Mouse (Mus musculus): Measurements from ENCODE around the gene Tiam1. TPM values are rescaled to one million over a fixed set of nuclear protein-coding genes. Genes with fewer than 3 reads are reported as not detected.

Tiam1 gene
- polyA plus RNA-seq, 1 experiment from 2014 or later = 51.8 TPM

DNA sequence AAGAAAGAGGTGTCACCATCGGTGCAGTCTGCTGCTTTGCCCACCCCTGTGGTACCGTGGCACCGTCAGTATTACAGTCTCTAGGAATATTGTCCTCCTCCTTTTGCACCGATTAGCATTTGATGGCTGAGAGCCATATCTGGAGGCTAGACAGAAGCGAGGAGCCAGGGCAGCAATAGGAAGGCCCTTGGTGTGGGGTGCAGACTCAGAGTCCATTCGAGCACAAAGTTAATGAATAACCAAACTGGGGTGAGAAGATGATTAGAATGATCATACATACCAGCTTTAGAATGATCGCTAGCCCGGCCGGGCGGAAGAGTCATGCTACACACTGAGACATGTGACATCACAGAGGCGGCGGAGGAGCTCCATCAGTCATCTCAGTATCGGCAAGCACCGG lies 180.7 kb downstream of the Tiam1 start:
- H3K4me3 ChIP-seq = no peak overlapping the region
- H3K4me2 ChIP-seq = no peak overlapping the region
- no peak overlapping the region for H3K27ac ChIP-seq
- ATAC-seq (ENCODE audit: insufficient number of reproducible peaks, low FRiP score, low TSS enrichment, low read depth) = no peak
- no peaks in the 10 kb centered on the region for H3K27me3 ChIP-seq
- peaks cover 22% of the 10 kb centered on the region; the same call in 1 of the 2 replicates for H3K4me1 ChIP-seq
- WGBS = 95% methylated on average over 14 of the region's 14 CpGs
- no peaks in the 10 kb centered on the region for H3K36me3 ChIP-seq
- no peaks in the 10 kb centered on the region for H3K9me3 ChIP-seq
- no peak overlapping the region for H3K9ac ChIP-seq

DNA sequence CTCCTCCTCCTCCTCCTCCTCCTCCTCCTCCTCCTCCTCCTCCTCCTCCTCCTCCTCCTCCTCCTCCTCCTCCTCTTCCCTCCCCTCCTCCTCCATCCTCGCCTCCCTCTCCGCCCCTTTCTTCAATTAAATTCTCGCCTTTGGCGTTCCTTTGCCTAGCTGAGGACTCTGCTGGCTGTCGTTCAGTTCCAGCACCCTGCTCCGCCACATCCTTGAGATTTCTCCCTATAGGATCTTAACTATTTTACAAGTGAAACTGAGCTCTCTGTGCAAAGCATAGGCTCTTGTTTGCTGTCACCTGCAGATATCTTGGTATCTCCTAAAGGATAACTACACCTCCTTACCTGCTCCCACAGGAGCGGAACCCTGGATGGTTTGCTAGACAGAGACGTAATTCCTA lies 182.7 kb downstream of the Tiam1 start:
- no peak for ATAC-seq (ENCODE audit: insufficient number of reproducible peaks, low FRiP score, low TSS enrichment, low read depth)
- Histone ChIP-seq H3K27ac (peak overlapping the region; percentile 27; the same call in 1 of the 2 replicates), H3K9ac (no peak overlapping the region), H3K27me3 (no peaks in the 10 kb centered on the region), H3K9me3 (no peaks in the 10 kb centered on the region), H3K4me3 (peak overlapping the region; percentile 54), H3K4me2 (peak overlapping the region; percentile 86), H3K4me1 (peaks cover 27% of the 10 kb centered on the region; the same call in 1 of the 2 replicates), H3K36me3 (no peaks in the 10 kb centered on the region)
- 16% methylated on average over 5 of the region's 8 CpGs for WGBS

DNA sequence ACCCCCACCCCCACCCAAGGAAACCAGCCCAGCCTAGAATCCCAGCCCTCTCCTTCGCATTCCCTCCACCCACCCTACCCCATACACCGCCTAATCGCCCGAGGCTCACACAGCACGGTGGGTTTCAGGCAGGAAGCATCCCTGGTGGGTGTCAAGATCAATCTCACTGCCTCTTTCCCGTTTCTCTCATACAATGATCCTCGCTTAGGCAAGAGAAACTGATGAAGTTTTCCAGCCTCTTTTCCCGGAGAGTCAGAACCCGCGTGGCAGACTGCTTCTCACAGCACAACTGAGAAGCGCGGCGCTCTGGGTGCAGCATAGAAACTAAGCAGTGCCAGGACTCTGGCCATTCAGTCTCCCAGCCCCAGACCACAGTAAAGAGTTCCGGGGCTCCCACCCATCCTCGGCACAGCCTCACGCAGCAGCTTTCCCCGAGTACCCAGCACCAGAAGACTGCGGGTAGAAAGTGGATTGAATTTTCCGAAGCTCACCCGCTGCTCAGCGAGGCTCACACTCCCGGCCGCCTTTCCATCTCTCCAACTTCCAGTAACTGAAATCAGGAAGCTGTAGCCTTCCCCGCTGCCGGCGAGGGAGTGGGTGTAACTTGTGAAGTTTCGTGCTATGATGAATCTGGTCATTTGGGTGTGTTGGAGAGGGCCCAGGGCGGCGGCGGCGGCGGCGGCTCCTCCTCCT lies 183.2 kb downstream of the Tiam1 start:
- peak overlapping the region; percentile 88 for H3K27ac ChIP-seq
- WGBS = under 1% methylated on average over 33 of the region's 33 CpGs
- H3K9me3 ChIP-seq = no peaks in the 10 kb centered on the region
- peaks cover 27% of the 10 kb centered on the region; the same call in 1 of the 2 replicates for H3K4me1 ChIP-seq
- H3K4me2 ChIP-seq = peak overlapping the region; percentile 86
- H3K36me3 ChIP-seq = no peaks in the 10 kb centered on the region
- peak overlapping the region; percentile 48 for H3K9ac ChIP-seq
- no peaks in the 10 kb centered on the region for H3K27me3 ChIP-seq
- peak overlapping the region; percentile 54 for H3K4me3 ChIP-seq
- peak; percentile 79 for ATAC-seq (ENCODE audit: insufficient number of reproducible peaks, low FRiP score, low TSS enrichment, low read depth)

DNA sequence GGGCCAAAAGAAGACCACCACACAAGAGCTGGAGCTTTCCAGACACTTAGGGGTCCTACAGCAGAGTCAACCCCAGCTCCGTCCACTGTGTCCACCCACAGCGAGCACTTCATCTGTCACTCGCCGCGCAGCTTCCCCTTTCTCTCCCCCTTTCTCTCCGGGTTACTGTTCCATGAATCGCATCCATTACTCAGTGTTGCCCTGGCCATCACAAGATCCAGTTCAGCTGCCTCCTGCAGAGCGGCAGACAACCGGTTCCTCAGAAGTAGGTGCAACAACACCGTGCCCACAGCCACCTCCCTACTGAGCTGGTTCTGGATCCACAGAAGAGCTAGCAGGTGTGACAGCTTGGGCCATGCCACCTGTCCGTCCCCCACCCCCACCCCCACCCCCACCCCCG lies 184.6 kb downstream of the Tiam1 start:
- H3K36me3 ChIP-seq = no peaks in the 10 kb centered on the region
- peaks cover 31% of the 10 kb centered on the region; the same call in 1 of the 2 replicates for H3K4me1 ChIP-seq
- H3K4me3 ChIP-seq = peak overlapping the region; percentile 54
- WGBS = 31% methylated on average over 12 of the region's 12 CpGs
- H3K4me2 ChIP-seq = peak overlapping the region; percentile 86
- no peak for ATAC-seq (ENCODE audit: insufficient number of reproducible peaks, low FRiP score, low TSS enrichment, low read depth)
- 0 out of 2 replicates have a peak overlapping the region, but pooled peaks have one; percentile 47 for H3K27ac ChIP-seq
- H3K9ac ChIP-seq = no peak overlapping the region
- no peaks in the 10 kb centered on the region for H3K27me3 ChIP-seq
- no peaks in the 10 kb centered on the region for H3K9me3 ChIP-seq

DNA sequence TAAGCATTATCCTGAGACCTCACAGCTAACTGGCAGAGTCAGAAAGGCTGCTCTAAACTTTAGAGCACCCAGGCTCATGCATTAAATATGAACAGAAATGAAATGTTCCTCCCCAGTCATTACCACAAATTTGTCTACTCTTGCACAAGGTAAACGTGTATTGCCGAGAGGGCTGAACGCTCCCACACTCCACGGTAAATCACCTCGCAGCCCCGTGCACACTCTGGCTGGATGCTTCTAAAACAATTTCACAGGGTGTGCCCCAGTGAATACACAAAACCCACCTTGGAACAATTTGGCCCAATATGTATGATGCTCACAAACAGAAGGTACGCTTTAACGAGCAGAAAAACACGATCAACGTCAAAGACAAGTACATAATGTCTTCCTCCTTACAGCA lies 185.5 kb downstream of the Tiam1 start:
- H3K27me3 ChIP-seq = no peaks in the 10 kb centered on the region
- no peak for ATAC-seq (ENCODE audit: insufficient number of reproducible peaks, low FRiP score, low TSS enrichment, low read depth)
- no peaks in the 10 kb centered on the region for H3K9me3 ChIP-seq
- no peaks in the 10 kb centered on the region for H3K36me3 ChIP-seq
- peak overlapping the region; percentile 17; the same call in 1 of the 2 replicates for H3K4me2 ChIP-seq
- peaks cover 36% of the 10 kb centered on the region; the same call in 1 of the 2 replicates for H3K4me1 ChIP-seq
- H3K9ac ChIP-seq = no peak overlapping the region
- H3K27ac ChIP-seq = no peak overlapping the region
- no peak overlapping the region for H3K4me3 ChIP-seq
- 40% methylated on average over 10 of the region's 10 CpGs for WGBS

DNA sequence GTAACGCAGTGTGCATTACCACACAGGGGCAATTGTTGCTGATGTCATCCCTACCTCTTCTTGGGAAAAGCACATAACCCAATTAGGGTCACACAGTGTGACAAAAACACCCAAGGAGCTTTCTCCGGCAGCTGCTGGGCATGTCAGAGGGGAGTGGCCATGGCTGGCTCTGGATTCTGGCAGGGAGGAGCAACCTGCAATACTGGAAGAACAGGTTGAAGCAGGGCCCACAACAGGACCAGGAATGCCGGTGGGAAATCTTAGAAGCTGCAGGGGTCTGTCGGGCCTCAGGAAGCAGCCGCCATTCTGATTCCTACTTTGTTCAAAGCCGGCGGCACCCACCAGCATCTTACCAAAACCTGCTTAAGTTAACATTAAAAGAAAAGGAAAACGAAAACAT lies 189.0 kb downstream of the Tiam1 start:
- Histone ChIP-seq H3K9ac (no peak overlapping the region), H3K27me3 (no peaks in the 10 kb centered on the region), H3K4me3 (no peak overlapping the region), H3K27ac (0 out of 2 replicates have a peak overlapping the region, but pooled peaks have one; percentile 22), H3K36me3 (no peaks in the 10 kb centered on the region; the same call in 1 of the 2 replicates), H3K9me3 (no peaks in the 10 kb centered on the region), H3K4me2 (no peak overlapping the region), H3K4me1 (peaks cover 32% of the 10 kb centered on the region)
- ATAC-seq (ENCODE audit: insufficient number of reproducible peaks, low FRiP score, low TSS enrichment, low read depth) = no peak
- 29% methylated on average over 8 of the region's 8 CpGs for WGBS

DNA sequence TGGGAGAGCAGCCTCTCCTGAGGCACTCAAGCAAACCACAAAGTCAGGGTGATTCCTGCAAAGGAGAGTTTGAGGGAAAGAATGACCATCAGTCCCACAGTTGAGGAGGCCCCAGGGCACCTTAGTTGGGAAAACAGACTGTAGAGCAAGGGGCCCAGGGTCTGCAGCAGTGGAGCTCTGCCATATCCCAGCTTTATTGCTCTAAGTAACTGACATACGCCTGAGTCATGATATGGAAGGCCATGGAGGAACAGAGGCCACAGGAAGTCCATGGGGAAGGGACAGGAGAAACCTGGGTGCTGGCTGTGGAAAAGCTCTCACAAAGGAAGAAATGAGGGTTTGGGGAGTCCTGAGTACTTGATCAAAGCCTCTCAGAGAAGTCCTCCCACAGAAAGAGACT lies 189.5 kb downstream of the Tiam1 start:
- no peak for ATAC-seq (ENCODE audit: insufficient number of reproducible peaks, low FRiP score, low TSS enrichment, low read depth)
- H3K4me1 ChIP-seq = peaks cover 30% of the 10 kb centered on the region
- H3K27ac ChIP-seq = peak overlapping the region; percentile 27; the same call in 1 of the 2 replicates
- H3K36me3 ChIP-seq = no peaks in the 10 kb centered on the region; the same call in 1 of the 2 replicates
- H3K9ac ChIP-seq = no peak overlapping the region
- H3K27me3 ChIP-seq = no peaks in the 10 kb centered on the region
- 50% methylated on average over 1 of the region's 1 CpGs for WGBS
- no peaks in the 10 kb centered on the region for H3K9me3 ChIP-seq
- no peak overlapping the region for H3K4me2 ChIP-seq
- H3K4me3 ChIP-seq = no peak overlapping the region

DNA sequence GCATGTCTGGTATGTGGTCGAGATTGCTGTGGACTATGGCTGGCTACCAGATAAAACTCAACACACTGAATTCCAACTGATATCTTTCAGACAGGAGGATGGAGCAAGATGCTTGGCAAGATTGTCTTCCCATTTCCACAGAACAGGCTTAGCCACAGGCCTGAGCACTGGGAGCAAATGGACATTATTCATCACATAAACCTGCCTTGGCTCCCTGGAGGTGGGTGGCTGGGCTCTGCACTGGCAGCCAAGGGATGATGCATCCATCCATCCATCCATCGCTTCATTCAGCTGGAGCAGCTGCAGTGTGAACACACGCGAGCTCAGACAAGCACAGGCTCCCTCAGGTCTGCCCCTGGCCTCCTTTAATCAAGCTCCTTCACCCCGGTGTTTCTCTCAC lies 190.7 kb downstream of the Tiam1 start:
- no peak overlapping the region for H3K4me2 ChIP-seq
- 75% methylated on average over 5 of the region's 5 CpGs for WGBS
- H3K27me3 ChIP-seq = no peaks in the 10 kb centered on the region
- no peak for ATAC-seq (ENCODE audit: insufficient number of reproducible peaks, low FRiP score, low TSS enrichment, low read depth)
- H3K9ac ChIP-seq = no peak overlapping the region
- H3K4me1 ChIP-seq = peaks cover 23% of the 10 kb centered on the region
- no peaks in the 10 kb centered on the region; the same call in 1 of the 2 replicates for H3K36me3 ChIP-seq
- no peaks in the 10 kb centered on the region for H3K9me3 ChIP-seq
- no peak overlapping the region for H3K27ac ChIP-seq
- H3K4me3 ChIP-seq = no peak overlapping the region

DNA sequence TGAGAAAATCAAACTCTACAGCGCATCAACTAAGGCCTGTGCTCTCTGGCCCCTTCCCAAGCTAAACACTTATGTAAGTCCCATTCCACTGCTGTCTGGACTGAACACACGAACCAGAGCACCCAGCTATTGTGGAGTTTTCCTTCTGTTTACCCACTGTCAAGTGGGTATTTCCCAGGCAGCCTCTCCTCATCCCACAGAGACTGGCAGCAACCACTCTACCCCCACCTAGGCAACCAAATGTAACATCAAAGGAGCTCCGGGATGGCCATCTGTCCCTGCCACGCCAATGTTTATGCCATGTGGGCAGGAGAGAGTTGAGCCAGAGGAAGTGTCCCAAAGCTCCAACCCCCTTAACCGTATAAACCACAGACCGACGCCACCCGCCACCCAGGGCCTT lies 192.8 kb downstream of the Tiam1 start:
- H3K4me1 ChIP-seq = peaks cover 23% of the 10 kb centered on the region
- no peak overlapping the region for H3K27ac ChIP-seq
- no peak overlapping the region for H3K4me3 ChIP-seq
- H3K36me3 ChIP-seq = no peaks in the 10 kb centered on the region; the same call in 1 of the 2 replicates
- no peak for ATAC-seq (ENCODE audit: insufficient number of reproducible peaks, low FRiP score, low TSS enrichment, low read depth)
- 59% methylated on average over 8 of the region's 8 CpGs for WGBS
- no peaks in the 10 kb centered on the region for H3K9me3 ChIP-seq
- no peak overlapping the region for H3K9ac ChIP-seq
- no peak overlapping the region for H3K4me2 ChIP-seq
- H3K27me3 ChIP-seq = no peaks in the 10 kb centered on the region

DNA sequence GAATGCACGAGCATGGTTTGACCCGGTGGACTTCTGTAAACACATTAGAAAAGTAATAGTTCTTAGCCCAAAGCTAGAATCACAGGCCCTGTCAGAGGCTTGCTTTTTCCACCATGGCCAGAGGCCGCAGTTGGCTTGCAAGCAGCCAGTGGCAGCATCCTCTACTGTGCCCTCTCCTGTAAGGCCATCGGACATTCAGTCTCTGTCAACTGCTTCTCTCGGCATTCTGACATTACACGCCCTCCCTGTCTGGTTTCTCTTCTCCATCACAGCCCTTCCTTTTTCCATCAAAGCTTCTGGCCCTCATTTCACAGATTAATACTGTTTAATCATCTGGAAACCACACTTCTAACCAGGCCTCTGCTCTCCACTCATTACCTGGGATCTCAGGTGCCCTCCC lies 193.3 kb downstream of the Tiam1 start:
- no peak overlapping the region for H3K4me2 ChIP-seq

DNA sequence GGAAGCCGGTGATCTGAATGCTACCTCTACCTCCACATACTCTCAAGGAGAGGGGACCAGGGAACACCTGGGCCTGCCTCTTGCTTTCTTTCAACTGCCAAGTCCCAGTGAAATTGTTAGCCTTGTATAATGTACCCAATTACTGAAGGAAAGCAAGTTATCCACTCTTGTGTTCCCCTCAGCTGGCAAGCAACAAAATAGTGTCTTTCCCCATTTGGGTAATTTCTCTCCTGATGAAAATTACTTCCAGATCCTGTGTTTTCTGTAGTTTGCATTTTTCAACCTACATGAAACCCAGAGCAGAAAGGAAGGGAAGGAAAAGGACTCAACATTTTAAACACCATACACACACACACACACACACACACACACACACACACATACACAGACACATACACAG lies 195.5 kb downstream of the Tiam1 start:
- WGBS = 62% methylated on average over 1 of the region's 1 CpGs
- H3K9ac ChIP-seq = no peak overlapping the region
- H3K4me2 ChIP-seq = no peak overlapping the region
- no peaks in the 10 kb centered on the region; the same call in 1 of the 2 replicates for H3K36me3 ChIP-seq
- no peak overlapping the region for H3K4me3 ChIP-seq
- no peak overlapping the region for H3K27ac ChIP-seq
- H3K4me1 ChIP-seq = peaks cover 38% of the 10 kb centered on the region
- no peak for ATAC-seq (ENCODE audit: insufficient number of reproducible peaks, low FRiP score, low TSS enrichment, low read depth)
- peaks cover 3% of the 10 kb centered on the region; the same call in 1 of the 2 replicates for H3K27me3 ChIP-seq
- no peaks in the 10 kb centered on the region for H3K9me3 ChIP-seq

More for the DNA sequence above, 193.3 kb downstream of the Tiam1 start:
- no peak overlapping the region for H3K4me3 ChIP-seq
- no peak for ATAC-seq (ENCODE audit: insufficient number of reproducible peaks, low FRiP score, low TSS enrichment, low read depth)
- H3K36me3 ChIP-seq = no peaks in the 10 kb centered on the region; the same call in 1 of the 2 replicates
- H3K4me1 ChIP-seq = peaks cover 28% of the 10 kb centered on the region
- no peaks in the 10 kb centered on the region for H3K27me3 ChIP-seq
- H3K9ac ChIP-seq = no peak overlapping the region
- H3K9me3 ChIP-seq = no peaks in the 10 kb centered on the region
- WGBS = 75% methylated on average over 6 of the region's 6 CpGs
- no peak overlapping the region for H3K27ac ChIP-seq

DNA sequence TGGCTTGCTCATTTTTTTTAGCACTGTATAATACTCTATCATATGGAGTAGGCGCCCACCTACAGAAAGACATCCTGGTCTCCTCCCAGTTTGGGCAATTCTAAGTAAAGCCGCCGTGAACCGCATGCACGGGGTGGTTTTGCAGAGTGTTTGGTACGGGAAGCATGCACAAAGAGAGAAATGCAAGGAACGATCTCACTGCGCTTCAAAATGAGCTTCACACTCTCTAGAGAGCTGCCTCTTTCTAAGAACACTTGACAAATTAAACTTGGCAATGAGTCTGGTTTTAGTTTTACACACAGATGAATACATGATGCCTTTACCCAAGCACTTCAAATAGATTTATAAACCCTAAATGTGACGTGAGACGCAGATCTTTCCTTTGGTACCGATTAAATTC lies 196.8 kb downstream of the Tiam1 start:
- 80% methylated on average over 11 of the region's 11 CpGs for WGBS
- H3K4me1 ChIP-seq = peaks cover 39% of the 10 kb centered on the region
- no peak overlapping the region for H3K4me2 ChIP-seq
- H3K27me3 ChIP-seq = peaks cover 3% of the 10 kb centered on the region; the same call in 1 of the 2 replicates
- H3K27ac ChIP-seq = no peak overlapping the region
- H3K9me3 ChIP-seq = no peaks in the 10 kb centered on the region
- ATAC-seq (ENCODE audit: insufficient number of reproducible peaks, low FRiP score, low TSS enrichment, low read depth) = no peak
- no peak overlapping the region for H3K9ac ChIP-seq
- H3K4me3 ChIP-seq = no peak overlapping the region
- no peaks in the 10 kb centered on the region for H3K36me3 ChIP-seq

All from limb, embryonic 15.5 days (tissue).